Mouse (Mus musculus) splenic B cell, adult 2 months (primary cell): ENCODE results near the gene Unc13a.

ENCODE experiments used
- DNase-seq: peaks from one replicate; pipeline ENCODE4 v3.0.0-alpha.2; 2011; ENCODE audit warnings: low read depth, low spot score
- H3K27me3 ChIP-seq: 2 replicates; pipeline ENCODE4 v1.6.1; 2012; ENCODE audit warnings: mild to moderate bottlenecking, low read length, moderate library complexity, mixed read lengths; ENCODE audit not compliant: control insufficient read depth, poor library complexity, insufficient read depth, severe bottlenecking
- H3K36me3 ChIP-seq: 2 replicates; pipeline ENCODE4 v1.6.1; 2012; ENCODE audit warnings: mild to moderate bottlenecking, low read length, moderate library complexity, mixed read lengths; ENCODE audit not compliant: control insufficient read depth, poor library complexity, insufficient read depth, severe bottlenecking

Gene Unc13a

GRCm38 (mm10) chr8:71629096-71629697, 42.4 kb downstream of the Unc13a start:
- DNase-seq = peak; percentile 93
- Histone ChIP-seq H3K27me3 (peaks cover 2% of the 10 kb centered on the region; the same call in 1 of the 2 replicates), H3K36me3 (no peaks in the 10 kb centered on the region; the same call in 1 of the 2 replicates)

- peak; percentile 38 for DNase-seq
- Histone ChIP-seq H3K27me3 (no peaks in the 10 kb centered on the region), H3K36me3 (no peaks in the 10 kb centered on the region; the same call in 1 of the 2 replicates)
Measured at GRCm38 (mm10) chr8:71628396-71629095, 43.0 kb downstream of the Unc13a start.

DNA sequence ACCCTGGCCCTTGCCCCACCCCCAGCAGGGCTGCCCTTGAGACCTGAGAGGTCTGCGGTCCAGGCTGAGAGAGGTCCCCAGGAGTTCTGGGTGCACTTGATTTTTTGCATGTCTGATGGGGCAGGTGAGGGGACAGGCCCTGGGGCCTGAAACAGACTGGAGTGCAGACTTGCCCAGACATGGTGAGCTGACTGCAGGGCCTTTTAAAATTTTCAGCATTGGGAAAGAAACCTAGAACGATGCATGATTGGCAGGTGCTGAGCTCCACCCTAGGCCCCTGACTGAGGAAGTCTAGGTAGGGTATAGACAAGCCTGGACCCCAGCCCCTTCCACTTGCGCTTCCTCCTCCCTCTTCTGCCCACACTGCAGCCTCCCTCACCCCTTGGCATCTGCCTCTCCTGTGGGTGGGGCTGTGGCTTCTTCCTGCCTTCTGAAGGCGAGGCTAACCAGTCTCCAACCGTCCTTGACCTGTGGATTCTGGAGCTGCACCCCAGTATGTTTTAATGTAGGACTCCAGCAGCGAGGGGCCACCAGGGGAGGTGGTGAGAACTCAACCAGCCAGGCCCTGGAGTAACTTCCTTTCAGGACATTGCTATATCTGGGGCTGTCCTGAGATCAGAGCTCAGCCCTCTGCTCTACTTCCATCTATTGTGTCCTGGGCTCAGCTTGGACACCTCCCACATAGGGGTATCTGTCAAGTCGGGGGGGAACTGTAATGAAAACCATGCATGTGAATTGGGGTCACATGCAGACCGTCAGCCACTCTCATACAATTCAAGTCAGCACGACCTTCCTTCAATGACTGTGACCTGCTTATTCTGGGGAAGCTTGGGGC, 44.1 kb downstream of the Unc13a start:
- no peak for DNase-seq
- no peaks in the 10 kb centered on the region for H3K27me3 ChIP-seq
- H3K36me3 ChIP-seq = no peaks in the 10 kb centered on the region; the same call in 1 of the 2 replicates

DNA sequence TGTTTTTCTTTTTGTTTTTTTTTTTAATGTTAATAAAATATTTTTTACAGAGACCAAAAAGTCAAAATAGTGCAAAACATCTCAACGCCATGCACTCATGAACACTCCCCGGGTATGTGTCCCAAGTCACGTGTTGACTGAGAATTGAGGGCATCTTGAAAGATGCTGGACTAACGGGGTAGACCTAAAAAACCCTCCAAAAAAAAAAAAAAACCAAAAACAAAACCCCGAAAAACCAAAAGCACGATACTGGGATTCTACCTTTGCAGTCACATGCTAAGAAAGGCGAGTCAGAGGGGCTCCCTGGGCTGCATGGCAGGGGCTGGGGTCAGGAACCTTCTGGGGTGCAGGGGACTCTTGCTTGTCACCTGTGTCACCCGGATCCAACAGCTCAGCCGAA, 44.8 kb downstream of the Unc13a start:
- H3K36me3 ChIP-seq = peaks cover 3% of the 10 kb centered on the region; the same call in 1 of the 2 replicates
- no peaks in the 10 kb centered on the region for H3K27me3 ChIP-seq
- DNase-seq = no peak

DNA sequence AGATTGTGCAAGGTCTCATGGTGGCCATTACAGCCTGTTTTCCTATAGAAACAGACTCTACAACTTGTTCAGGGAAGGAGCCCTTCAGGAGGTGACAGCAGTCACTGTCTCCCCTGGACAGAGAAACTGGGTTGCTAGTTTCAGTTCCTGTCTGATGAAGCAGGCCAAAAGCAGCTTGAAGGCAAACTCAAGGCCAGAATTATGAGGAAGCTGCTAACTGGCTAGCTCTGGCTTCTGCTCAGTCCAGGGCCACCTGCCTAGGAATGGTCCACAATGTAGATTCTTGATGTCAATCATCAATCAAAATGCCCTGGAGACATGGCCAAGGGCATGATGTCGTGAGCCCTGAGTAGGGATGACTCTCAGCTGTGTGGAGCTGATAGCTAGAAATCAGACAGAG, 46.5 kb downstream of the Unc13a start:
- H3K36me3 ChIP-seq = peaks cover 5% of the 10 kb centered on the region; the same call in 1 of the 2 replicates
- H3K27me3 ChIP-seq = no peaks in the 10 kb centered on the region
- DNase-seq = peak; percentile 78

GRCm38 (mm10) chr8:71619786-71620185, 51.8 kb downstream of the Unc13a start:
- peaks cover 12% of the 10 kb centered on the region for H3K36me3 ChIP-seq
- no peaks in the 10 kb centered on the region for H3K27me3 ChIP-seq
- DNase-seq = no peak

DNA sequence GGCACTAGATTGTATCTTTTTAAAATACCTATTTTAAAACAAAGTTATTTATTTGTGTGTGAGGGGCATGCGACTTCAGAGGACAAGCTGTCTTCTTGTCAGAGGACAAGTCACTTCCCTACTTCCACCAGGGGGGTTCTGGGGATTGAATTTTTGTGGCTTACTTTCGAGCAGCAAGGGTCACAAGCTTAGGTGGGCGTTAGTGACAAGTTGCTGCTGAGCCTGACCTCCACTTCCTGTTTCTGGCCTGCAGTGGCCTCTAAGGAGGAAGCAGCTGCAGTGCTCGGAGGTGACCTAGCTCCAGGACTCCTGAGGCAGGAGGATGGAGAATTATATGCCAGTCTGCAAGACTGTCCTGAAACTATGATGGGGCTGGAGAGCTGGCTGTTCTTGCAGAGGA, 58.1 kb downstream of the Unc13a start:
- Histone ChIP-seq H3K36me3 (peaks cover 2% of the 10 kb centered on the region; the same call in 1 of the 2 replicates), H3K27me3 (no peaks in the 10 kb centered on the region)
- peak; percentile 68 for DNase-seq

GRCm38 (mm10) chr8:71612141-71612540, 59.4 kb downstream of the Unc13a start:
- Histone ChIP-seq H3K36me3 (peaks cover 4% of the 10 kb centered on the region; the same call in 1 of the 2 replicates), H3K27me3 (no peaks in the 10 kb centered on the region)
- no peak for DNase-seq

GRCm38 (mm10) chr8:71610822-71611651, 60.5 kb downstream of the Unc13a start, which contains the start of gene Colgalt1:
Gene Colgalt1, plus strand, starts transcription at chr8:71610998.
- Histone ChIP-seq H3K27me3 (no peaks in the 10 kb centered on the region), H3K36me3 (peaks cover 4% of the 10 kb centered on the region; the same call in 1 of the 2 replicates)
- DNase-seq = peak; percentile 99

DNA sequence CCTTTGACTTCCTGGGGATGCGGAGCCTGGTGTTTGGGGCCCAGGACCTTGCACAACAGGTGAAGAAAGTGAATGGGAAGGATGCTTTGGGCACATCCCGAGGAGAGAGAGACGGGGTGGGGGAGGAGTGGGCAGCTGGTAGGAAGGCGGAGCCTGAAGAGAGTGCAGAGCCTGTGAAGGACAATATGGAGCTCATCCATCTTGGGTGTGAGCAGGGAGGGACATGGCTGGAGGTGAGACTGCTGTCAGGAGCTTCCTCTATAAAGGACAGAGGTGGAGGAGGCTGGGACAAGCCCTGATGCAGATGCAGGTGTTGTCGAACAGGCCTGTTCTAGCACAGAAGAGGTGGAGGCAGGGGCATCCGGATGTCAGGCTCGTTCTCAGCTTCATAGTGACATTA, 67.5 kb downstream of the Unc13a start:
- Histone ChIP-seq H3K27me3 (no peaks in the 10 kb centered on the region), H3K36me3 (peaks cover 12% of the 10 kb centered on the region)
- no peak for DNase-seq

DNA sequence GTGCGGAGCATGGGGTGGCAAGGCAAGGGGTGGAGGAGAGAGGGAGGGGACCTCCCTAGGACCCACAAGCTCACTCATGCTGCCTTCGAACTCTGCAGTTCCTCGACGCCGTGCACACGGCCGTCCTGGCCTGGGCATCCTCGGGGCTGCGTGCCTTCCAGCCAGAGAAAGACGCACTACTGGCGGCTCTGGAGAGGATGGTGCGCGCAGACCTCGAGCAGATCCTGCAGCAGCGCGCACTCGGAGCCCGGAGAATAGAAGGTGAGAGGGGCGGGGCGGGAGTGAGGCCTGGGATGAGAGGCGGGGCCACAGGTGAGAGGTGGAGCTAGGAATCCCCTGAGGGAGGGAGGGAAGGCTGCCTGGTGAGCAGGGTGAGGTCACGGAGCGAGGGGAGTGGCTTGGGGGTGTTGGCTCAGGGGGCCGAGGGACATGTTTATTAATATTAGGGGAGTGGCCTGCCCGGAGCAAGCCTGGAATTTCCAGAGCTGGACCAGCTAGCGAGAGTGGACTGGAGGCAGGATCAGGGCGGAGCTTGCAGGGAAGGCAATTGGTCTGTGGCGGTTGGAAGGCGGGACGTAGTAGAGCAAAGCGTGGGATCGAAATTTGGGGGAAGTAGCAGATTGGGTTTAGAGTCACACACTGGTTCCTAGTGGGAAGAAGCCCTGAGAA, 68.8 kb downstream of the Unc13a start:
- Histone ChIP-seq H3K36me3 (peaks cover 10% of the 10 kb centered on the region), H3K27me3 (no peaks in the 10 kb centered on the region)
- DNase-seq = no peak

DNA sequence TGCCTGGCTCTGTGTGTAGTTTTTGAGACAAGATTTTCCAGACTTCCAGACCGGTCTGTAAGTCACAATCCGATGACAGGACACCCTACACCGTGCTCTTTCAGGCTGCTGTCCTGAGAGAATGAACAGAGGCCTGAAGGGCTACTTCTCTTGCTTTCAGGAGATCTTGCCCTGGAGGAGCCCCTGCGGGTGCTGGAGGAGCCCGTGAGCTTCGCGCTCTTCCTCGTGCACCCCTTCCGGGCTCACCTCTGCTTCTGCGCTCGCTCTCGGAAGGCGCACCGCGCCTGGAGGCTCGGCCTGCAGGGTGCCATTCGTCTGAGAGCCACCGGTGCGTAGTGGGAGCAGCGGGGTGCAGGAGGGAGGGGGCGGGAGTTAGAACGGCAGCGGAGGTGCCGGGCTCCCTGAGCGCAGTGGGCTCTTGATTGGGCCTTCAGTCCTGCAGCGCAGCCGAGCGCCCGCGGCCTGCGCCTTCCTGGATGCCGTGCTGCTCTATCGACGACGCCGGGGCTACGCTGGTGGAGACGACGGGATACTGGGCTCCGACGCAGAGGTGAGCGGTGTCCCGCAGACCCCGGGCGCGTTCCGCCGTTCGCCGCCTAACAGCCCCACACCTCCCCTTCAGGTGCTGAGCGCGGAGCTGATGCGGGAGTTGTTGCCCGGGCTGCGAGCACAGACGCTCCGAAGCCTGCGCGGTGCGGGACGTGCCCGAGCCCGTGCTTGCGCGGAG, 69.5 kb downstream of the Unc13a start:
- Histone ChIP-seq H3K27me3 (no peaks in the 10 kb centered on the region), H3K36me3 (peaks cover 10% of the 10 kb centered on the region)
- DNase-seq = peak; percentile 57

GRCm38 (mm10) chr8:71598841-71599240, 72.7 kb downstream of the Unc13a start:
- Histone ChIP-seq H3K27me3 (no peaks in the 10 kb centered on the region), H3K36me3 (peaks cover 5% of the 10 kb centered on the region)
- no peak for DNase-seq
